Mouse (Mus musculus): ENCODE results near the gene Plvap.

Gene Plvap

GRCm38 (mm10) chr8:71464513-71465500 is 46.7 kb downstream of the Plvap start, which contains the start of gene Mrpl34:
Mrpl34 (plus strand) TSS chr8:71464959.
- DNase-seq, result peak; percentile 96

GRCm38 (mm10) chr8:71463188-71464033 is 48.1 kb downstream of the Plvap start, which contains the start of gene Abhd8:
Abhd8 (minus strand) TSS chr8:71463655.
- DNase-seq, result peak; percentile 98

GRCm38 (mm10) chr8:71462786-71463185 is 48.8 kb downstream of the Plvap start:
- peak; percentile 58 for DNase-seq

- no peak for DNase-seq
Measured at GRCm38 (mm10) chr8:71462191-71462590, 49.4 kb downstream of the Plvap start.

- no peak for DNase-seq
Measured at GRCm38 (mm10) chr8:71461152-71461840, 50.3 kb downstream of the Plvap start.

- no peak for DNase-seq
Measured at GRCm38 (mm10) chr8:71460716-71461115, 50.8 kb downstream of the Plvap start.

- DNase-seq, result no peak
Measured at GRCm38 (mm10) chr8:71457659-71458270, 53.8 kb downstream of the Plvap start.

- no peak for DNase-seq
Measured at GRCm38 (mm10) chr8:71456906-71457305, 54.6 kb downstream of the Plvap start.

GRCm38 (mm10) chr8:71454668-71455067 is 56.9 kb downstream of the Plvap start:
- no peak for DNase-seq

GRCm38 (mm10) chr8:71452669-71453068 is 58.9 kb downstream of the Plvap start:
- DNase-seq, result no peak

GRCm38 (mm10) chr8:71451777-71452176 is 59.8 kb downstream of the Plvap start:
- DNase-seq, result no peak

GRCm38 (mm10) chr8:71451337-71451736 is 60.2 kb downstream of the Plvap start:
- no peak for DNase-seq

Measured in right cerebral cortex, postnatal 14 days (tissue).